Mouse (Mus musculus): ENCODE measurements around the gene Tada3.
"Not testable (repeated sequence)": the region's sequence is repeated elsewhere in the genome, so short reads cannot be mapped to it uniquely, and the experiment has no call there.

The Tada3 gene

DNA sequence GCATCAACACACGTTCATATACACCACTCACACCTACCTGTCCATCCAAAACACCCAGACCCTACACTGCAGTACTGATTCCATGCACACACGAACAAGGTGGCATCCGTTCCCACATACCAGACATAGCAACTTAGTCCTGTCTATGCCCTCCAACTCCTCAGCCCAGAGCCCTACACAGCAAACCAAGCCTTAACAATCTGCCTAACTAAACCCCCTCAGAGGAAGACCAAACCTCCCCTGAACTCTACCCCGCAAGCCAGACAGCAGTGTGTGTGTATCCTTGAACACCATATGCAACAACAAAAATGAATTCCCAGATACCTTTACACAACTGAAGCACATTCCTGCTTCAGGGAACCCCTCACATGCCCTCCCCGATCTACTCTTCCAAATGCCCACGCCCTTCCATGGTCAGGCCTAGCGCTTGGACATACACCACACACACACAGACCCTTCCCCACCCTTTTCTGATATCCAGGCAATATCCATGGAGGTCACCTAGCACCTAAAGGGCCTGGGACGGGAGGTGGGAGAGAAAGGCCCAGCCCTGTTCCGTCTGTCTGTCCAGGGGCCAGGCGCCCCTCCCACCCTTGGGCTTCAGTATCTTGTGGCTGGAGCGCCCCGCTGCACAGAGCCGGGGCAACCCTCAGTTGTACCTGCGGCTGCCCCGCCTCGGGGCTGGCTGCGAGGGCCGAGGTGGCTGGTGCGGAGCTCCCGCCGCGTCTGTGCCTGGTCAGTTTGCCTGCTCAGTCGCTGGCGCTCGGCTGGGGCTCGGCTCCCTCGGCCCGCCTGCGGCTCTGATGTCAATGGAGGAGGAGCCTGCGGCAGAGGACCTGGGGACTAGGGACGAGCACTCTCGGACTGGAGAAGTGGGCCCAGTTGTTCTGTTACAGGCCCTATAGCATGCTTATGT lies 34.2 kb downstream of the Tada3 start, which contains the start of gene Camk1:
Gene Camk1 (minus strand): TSS at position 808 of the 916 bp plus-strand sequence.
- DNase-seq (ENCODE audit: low spot score): no peak

DNA sequence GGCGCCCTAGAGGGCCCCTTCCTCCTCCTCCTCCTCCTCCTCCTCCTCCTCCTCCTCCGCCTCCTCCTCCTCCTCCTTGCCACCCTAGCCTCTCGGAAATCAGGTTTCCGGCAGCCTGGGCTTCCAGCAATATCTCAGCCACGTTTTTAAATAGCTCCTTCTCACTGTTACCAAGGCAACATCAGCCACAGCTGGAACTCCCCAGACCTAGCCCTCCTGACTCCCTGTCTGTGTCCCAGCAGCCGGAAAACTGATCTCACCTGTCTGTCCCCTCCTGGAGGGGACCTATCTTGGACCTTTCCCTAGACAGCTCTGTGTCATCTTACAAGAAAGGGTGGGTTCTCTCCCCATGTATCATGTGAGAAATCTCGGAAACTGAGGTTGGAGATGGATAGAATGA lies 35.4 kb downstream of the Tada3 start:
- no peak for DNase-seq (ENCODE audit: low spot score)

DNA sequence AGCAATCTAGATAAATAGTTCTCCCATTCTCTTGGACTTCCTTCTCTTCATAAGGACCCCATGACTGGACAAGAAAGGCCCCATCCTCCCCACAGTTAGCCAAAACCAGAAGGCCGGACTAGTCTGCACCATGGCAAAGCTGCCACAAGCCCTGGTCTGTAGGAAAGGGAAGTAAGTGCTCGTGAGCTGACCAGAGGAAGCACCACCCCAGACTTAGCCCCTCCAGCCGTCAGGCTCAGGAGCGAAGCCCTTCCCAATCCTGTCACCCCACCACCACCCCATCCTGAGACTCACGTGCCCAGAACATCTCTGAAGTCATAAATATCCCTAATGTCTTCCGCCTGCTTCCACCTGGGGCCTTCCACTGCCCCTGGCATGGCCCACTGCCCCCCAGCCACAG lies 36.1 kb downstream of the Tada3 start:
- DNase-seq (ENCODE audit: low spot score): no peak

DNA sequence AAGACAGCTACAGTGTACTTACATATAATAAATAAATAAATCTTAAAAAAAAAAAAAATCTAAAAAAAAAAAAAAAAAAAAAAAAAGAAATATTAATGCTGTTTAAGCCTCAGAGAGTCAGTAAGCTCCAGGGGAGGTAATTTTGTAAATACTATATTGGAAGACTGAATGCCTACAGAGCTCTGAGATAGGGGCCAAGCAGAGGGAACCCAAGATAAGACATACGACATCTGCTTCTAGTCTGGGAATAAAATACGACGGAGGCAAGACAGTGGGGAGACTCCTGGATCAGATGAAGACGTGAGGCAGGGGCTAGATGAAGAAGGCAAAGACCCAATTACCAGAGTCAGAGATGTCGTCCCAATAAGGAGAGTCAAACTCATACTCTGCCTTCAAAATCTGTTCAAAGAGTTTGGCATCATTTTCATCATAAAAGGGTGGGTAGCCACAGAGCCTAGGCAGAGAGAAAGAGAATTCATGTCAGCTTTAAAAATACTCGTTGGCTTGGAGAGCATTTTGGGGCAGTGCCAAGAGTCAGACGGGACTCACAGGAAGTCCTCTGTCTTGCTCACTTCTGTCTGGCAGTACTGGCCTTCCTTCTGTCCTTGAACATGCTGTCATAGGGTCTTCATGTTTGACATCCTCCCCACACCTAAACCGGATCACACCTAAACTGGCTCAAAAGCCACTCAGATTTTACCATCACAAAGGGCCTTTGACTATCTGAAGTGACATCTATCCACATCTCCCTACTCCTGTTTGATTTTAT lies 40.6 kb downstream of the Tada3 start:
- no peak for DNase-seq (ENCODE audit: low spot score)

DNA sequence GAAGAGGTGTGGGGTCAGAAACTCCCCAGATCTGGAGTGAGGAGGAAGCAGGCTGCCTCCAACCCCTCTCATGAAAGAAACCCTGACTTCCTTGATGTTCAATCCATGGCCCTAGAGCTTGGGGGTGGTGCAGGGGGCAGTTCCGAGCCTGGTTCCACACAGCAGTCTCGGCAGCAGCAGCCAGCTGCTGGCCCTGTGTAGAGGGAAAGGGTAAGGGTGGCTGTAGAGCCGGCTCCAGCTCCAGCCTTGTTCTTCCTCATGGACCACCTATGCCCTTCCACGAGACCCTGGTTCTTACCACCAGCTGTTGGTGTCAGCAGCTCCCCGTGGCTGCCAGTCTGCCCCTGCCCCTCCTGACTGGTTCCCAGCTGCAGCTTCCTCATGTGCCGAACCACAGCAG lies 43.5 kb downstream of the Tada3 start:
- DNase-seq (ENCODE audit: low spot score): no peak

DNA sequence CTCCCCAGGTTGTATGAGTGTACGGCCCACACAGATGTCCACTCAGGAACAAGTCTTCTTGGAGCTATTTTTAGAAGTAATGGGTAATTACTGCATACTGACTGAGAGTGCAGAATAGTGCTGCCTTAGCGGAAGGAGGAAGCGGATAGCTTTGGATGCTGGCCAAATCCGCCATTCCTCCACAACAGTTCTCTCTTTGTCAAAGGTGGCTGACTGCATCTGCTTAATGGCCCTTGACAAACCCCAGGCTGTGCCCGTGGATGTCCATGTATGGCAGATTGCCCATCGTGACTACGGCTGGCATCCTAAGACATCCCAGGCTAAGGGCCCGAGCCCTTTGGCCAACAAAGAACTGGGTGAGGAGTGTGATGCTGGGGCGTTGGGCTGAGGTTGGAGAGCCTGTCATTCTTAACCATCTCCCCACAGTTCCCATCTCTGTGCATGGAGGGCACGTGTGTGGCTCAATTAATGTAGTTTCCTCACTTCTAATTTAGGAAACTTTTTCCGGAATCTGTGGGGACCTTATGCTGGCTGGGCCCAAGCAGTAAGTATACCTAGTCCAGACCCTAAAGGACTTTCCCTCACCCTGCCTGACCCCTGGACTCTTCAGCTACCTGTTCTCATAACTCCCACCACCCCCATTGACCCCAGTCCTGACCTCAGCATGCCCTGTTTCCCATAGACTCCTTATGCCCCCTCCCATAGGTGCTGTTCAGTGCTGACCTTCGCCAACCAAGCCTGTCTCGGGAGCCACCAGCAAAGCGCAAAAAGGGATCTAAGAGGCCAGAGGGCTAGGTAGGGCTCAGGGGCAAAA lies 44.3 kb downstream of the Tada3 start:
- no peak for DNase-seq (ENCODE audit: low spot score)

DNA sequence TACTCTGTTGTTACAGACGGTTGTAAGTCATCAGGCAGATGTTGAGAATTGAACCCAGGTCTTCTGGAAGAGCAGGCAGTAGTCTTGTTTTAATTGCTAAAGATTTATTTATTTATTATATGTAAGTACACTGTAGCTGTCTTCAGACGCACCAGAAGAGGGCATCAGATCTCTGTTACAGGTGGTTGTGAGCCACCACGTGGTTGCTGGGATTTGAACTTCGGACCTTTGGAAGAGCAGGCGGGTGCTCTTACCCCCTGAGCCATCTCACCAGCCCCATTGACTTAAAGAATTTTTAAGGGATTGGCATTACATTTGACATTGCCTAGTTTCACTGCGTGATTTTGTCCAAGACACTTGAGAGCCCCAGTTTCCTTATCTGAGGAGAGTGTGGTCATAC lies 44.9 kb downstream of the Tada3 start:
- not testable (repeated sequence) for DNase-seq (ENCODE audit: low spot score)

DNA sequence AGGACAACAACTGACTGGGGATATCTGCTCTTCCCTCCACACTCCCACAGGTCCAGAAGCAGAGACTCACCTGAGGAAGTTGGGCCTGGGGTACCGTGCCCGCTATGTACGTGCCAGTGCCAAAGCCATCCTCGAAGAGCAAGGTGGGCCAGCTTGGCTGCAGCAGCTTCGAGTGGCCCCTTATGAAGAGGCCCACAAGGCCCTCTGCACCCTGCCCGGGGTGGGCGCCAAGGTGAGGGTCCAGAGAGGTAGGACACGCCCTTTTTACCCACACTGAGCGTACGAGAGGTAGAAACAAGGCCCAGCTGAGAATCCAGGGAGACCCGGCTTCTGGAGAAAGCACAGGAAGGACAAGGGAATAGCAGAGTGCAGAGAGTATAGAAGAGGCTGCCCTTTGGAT lies 46.0 kb downstream of the Tada3 start:
- no peak for DNase-seq (ENCODE audit: low spot score)

DNA sequence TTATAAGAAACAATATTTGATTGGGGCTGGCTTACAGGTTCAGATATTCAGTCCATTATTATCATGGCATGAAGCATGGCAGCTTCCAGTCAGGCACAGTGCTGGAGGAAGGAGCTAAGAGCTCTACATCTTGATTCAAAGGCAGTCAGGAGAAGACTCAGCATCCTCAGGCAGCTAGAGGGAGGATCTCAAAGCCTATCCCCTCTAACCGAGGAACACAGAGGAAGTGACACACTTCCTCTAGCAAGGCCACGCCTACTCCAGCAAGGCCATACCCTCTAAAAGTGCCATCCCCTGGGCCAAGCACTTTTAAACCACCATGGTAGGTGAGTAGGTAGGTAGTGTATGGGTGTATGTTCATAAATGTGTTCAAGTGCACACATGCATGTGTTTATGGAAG lies 47.1 kb downstream of the Tada3 start:
- DNase-seq (ENCODE audit: low spot score): no peak

DNA sequence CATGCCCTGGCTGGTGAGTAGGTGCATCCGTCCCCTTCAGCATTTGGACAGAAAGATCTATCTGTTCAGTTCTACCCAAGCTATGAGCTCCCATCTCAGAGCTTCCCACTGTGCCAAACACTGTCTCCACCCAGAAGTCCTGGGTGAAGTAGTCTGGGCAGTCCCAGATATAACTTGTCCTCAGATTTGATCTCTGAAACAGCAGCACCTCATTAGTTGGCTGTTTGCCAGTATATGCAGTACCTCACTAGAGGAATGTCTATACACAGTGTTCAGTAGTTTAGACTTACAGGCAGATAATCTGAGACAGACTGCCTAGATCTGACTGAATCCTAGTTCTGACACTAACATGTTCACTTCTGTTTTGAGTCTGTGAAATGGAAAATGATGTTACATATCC lies 48.3 kb downstream of the Tada3 start:
- no peak for DNase-seq (ENCODE audit: low spot score)

DNA sequence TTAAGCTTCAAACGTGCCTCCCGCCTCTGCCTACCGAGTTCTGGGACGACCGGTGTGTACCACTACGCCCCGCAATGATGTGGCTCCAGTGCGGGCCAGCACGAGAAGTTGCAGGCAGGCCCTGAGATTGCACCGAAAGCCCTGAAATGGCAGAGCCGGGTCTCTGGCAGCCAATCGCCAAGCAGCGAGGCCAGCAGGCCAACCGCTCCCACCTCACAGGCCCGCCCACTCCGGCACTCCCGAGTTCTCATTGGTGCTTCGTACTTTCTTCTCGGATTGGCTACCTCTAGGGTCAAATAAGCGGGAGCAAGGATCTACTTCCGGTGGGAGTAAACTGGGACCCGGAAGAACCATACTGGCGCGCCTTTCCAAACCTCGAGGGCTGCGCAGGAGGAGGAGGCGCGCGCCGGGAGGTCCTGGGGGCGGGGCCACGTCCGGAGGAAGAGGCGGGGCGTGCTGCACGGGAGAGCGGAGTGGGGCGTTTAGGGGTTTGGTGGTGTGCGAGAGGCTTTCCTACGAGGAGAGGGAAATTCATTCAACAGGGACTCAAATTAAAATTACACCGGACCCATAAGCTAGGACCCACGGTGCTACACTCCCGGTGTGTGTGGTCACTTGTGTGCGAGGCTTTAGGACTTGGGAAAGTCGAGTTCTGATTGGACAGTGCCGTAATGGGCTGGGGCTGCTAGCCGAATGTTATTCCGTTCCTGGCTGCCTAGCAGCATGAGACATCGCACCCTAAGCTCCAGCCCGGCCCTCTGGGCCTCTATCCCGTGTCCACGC lies 51.0 kb downstream of the Tada3 start, which contains the start of gene Ogg1:
Gene Ogg1 (plus strand): TSS at position 440 of the 783 bp plus-strand sequence.
- DNase-seq (ENCODE audit: low spot score): peak; percentile 99
